Mouse (Mus musculus) MEL (cell line): Measurements from ENCODE around the gene Usp22. TPM values are rescaled to one million over a fixed set of nuclear protein-coding genes. Genes with fewer than 3 reads are reported as not detected.

Experiments used
- DNase-seq: peaks from one replicate; pipeline ENCODE4 v3.0.0; 2011; ENCODE audit warnings: low read depth, low spot score
- H3K27ac ChIP-seq: 2 replicates; pipeline ENCODE4 v1.5.1; 2012; ENCODE audit warnings: low read depth, mild to moderate bottlenecking, control low read depth, low read length, moderate library complexity; ENCODE audit not compliant: control insufficient read depth
- H3K27me3 ChIP-seq, 2 experiments: fragments of 150-350 bp in 1 of 2; sonication (generic) in 1 of 2; 2 replicates each; pipeline ENCODE4 v1.6.1; 2012; ENCODE audit warnings: low read length in 2 of 2, mild to moderate bottlenecking in 2 of 2, improper control_type of control experiment in 1 of 2, moderate library complexity in 1 of 2; ENCODE audit not compliant: insufficient read depth in 2 of 2, control insufficient read depth in 1 of 2
- H3K36me3 ChIP-seq, 2 experiments: 2 replicates each; pipeline ENCODE4 v1.6.1; 2012 to 2014; ENCODE audit warnings: low read length in 2 of 2, improper control_type of control experiment in 1 of 2, inconsistent platforms in 1 of 2, mild to moderate bottlenecking in 1 of 2; ENCODE audit not compliant: insufficient read depth in 2 of 2, control insufficient read depth in 1 of 2
- H3K4me1 ChIP-seq, 2 experiments: fragments of 150-350 bp in 1 of 2; sonication (generic) in 1 of 2; 2 replicates each; pipeline ENCODE4 v1.6.1; 2012; ENCODE audit warnings: low read length in 2 of 2, improper control_type of control experiment in 1 of 2, mild to moderate bottlenecking in 1 of 2; ENCODE audit not compliant: insufficient read depth in 2 of 2, control insufficient read depth in 1 of 2
- H3K4me3 ChIP-seq, 2 experiments: fragments of 150-350 bp in 1 of 2; sonication (generic) in 1 of 2; 2 replicates each; pipeline ENCODE4 v1.5.1; 2012; ENCODE audit warnings: low read depth in 2 of 2, low read length in 2 of 2, mild to moderate bottlenecking in 2 of 2, moderate library complexity in 2 of 2, control low read depth in 1 of 2, improper control_type of control experiment in 1 of 2; ENCODE audit not compliant: control insufficient read depth in 1 of 2, insufficient read depth in 1 of 2
- H3K79me2 ChIP-seq: 2 replicates; pipeline ENCODE4 v1.6.1; 2012; ENCODE audit warnings: mild to moderate bottlenecking, low read length, moderate library complexity; ENCODE audit not compliant: control insufficient read depth, poor library complexity, insufficient read depth
- H3K9ac ChIP-seq: 2 replicates; pipeline ENCODE4 v1.6.1; 2012; ENCODE audit warnings: low read depth, mild to moderate bottlenecking, control low read depth, low read length, moderate library complexity; ENCODE audit not compliant: control insufficient read depth, poor library complexity, severe bottlenecking
- H3K9me3 ChIP-seq: fragments of 150-350 bp; sonication (generic); replicated peaks from 2 replicates; pipeline ENCODE4 v1.6.1; 2012; ENCODE audit warnings: mild to moderate bottlenecking, low read length, improper control_type of control experiment, moderate library complexity; ENCODE audit not compliant: insufficient read depth
- CTCF ChIP-seq, 3 experiments: IDR thresholded peaks in 2 of 3; conservative IDR thresholded peaks in 1 of 3; 2 replicates each; pipeline ENCODE4 v1.5.1; 2011 to 2012; ENCODE audit warnings: low read length in 3 of 3, low read depth in 2 of 3, mild to moderate bottlenecking in 2 of 3, improper control_type of control experiment in 1 of 3, inconsistent platforms in 1 of 3, mixed read lengths in 1 of 3, moderate library complexity in 1 of 3; ENCODE audit not compliant: control insufficient read depth in 1 of 3, insufficient read depth in 1 of 3, poor library complexity in 1 of 3, severe bottlenecking in 1 of 3
- MEF2A ChIP-seq: IDR thresholded peaks from 2 replicates; pipeline ENCODE4 v1.6.1; 2014; ENCODE audit warnings: low read depth, mild to moderate bottlenecking, inconsistent platforms, low read length, improper control_type of control experiment; ENCODE audit not compliant: poor library complexity, insufficient replicate concordance, severe bottlenecking; ENCODE audit errors: extremely low read depth
- MYB ChIP-seq: IDR thresholded peaks from 2 replicates; pipeline ENCODE4 v1.6.1; 2011; ENCODE audit warnings: mild to moderate bottlenecking, low read depth, low read length, improper control_type of control experiment
- NRF1 ChIP-seq: IDR thresholded peaks from 2 replicates; pipeline ENCODE4 v1.6.1; 2014; ENCODE audit warnings: low read depth, mild to moderate bottlenecking, inconsistent platforms, low read length, improper control_type of control experiment, moderate library complexity; ENCODE audit not compliant: poor library complexity, insufficient read depth, severe bottlenecking
- RAD21 ChIP-seq: IDR thresholded peaks from 2 replicates; pipeline ENCODE4 v1.6.1; 2011; ENCODE audit warnings: mild to moderate bottlenecking, low read depth, low read length, improper control_type of control experiment
- RCOR1 ChIP-seq: IDR thresholded peaks from 2 replicates; pipeline ENCODE4 v1.6.1; 2012; ENCODE audit warnings: low read depth, mild to moderate bottlenecking, inconsistent platforms, low read length, improper control_type of control experiment
- SIN3A ChIP-seq: IDR thresholded peaks from 2 replicates; pipeline ENCODE4 v1.6.1; 2012; ENCODE audit warnings: low read length, improper control_type of control experiment, inconsistent platforms
- SMC3 ChIP-seq: IDR thresholded peaks from 2 replicates; pipeline ENCODE4 v1.6.1; 2011; ENCODE audit warnings: low read depth, low read length, improper control_type of control experiment
- TCF12 ChIP-seq: IDR thresholded peaks from 2 replicates; pipeline ENCODE4 v1.6.1; 2014; ENCODE audit warnings: low read depth, mild to moderate bottlenecking, inconsistent platforms, low read length, improper control_type of control experiment, moderate library complexity
- ZC3H11A ChIP-seq: IDR thresholded peaks from 2 replicates; pipeline ENCODE4 v1.6.1; 2012; ENCODE audit warnings: low read depth, mild to moderate bottlenecking, inconsistent platforms, low read length, improper control_type of control experiment
- polyA plus RNA-seq, 2 experiments: library from polyadenylated mRNA; stranded (reverse) in 1 of 2; unstranded in 1 of 2; fragments of >175 nt in 1 of 2; fragments of >200 nt in 1 of 2; gene quantifications; 2 replicates each; pipeline versions ENCODE4 v1.2.1 to v1.2.4; 2012; ENCODE audit warnings: low replicate concordance in 2 of 2, low read depth in 1 of 2; ENCODE audit not compliant: insufficient read length in 2 of 2, insufficient read depth in 1 of 2, missing spikeins in 1 of 2
- total RNA-seq: library from RNA; depleted of rRNA; stranded (reverse); fragments of 300-350 nt; gene quantifications from 2 replicates; pipeline ENCODE4 v1.2.3, GENCODE M21; 2012

The Usp22 gene
- total and polyA plus RNA-seq, 3 experiments: 36.5 to 646 (median 36.9) TPM

GRCm38 (mm10) chr11:61155727-61156126 is 19.1 kb downstream of the Usp22 start:
- DNase-seq: peak; percentile 76
- TF ChIP-seq NRF1: no peak
- TF ChIP-seq RCOR1: no peak
- peak; percentile 62 for TF ChIP-seq RAD21
- peak; percentile 76 for TF ChIP-seq SMC3
- peak; percentile 28 to 80 (median 71) for TF ChIP-seq CTCF (IDR thresholded peaks at IDR 0.05 in 2 of 3, conservative IDR thresholded peaks at IDR 0.05 in 1 of 3; ENCODE audit: control insufficient read depth in 1 of 3, insufficient read depth in 1 of 3, low read depth in 2 of 3, low read length in 3 of 3, poor library complexity in 1 of 3, severe bottlenecking in 1 of 3)
- TF ChIP-seq ZC3H11A: peak; percentile 39; the same call in 1 of the 2 replicates
- no peak for TF ChIP-seq MEF2A
- TF ChIP-seq, all 39 proteins: peak for 4
- Histone ChIP-seq H3K79me2 (no peaks in the 10 kb centered on the region), H3K9ac (no peak overlapping the region), H3K4me1 (no peaks in the 10 kb centered on the region), H3K4me3 (no peak overlapping the region), H3K27ac (no peak overlapping the region), H3K27me3 (no peaks in the 10 kb centered on the region), H3K36me3 (peaks cover 0 to 9% of the 10 kb centered on the region in 2 experiments; a peak in 2 of 4 replicates), H3K9me3 (no peaks in the 10 kb centered on the region)

- 0 out of 2 replicates have a peak, but pooled peaks have one; percentile 9 for TF ChIP-seq RCOR1
- TF ChIP-seq CTCF (IDR thresholded peaks at IDR 0.05 in 2 of 3, conservative IDR thresholded peaks at IDR 0.05 in 1 of 3; ENCODE audit: control insufficient read depth in 1 of 3, insufficient read depth in 1 of 3, low read depth in 2 of 3, low read length in 3 of 3, poor library complexity in 1 of 3, severe bottlenecking in 1 of 3): no peak
- Histone ChIP-seq H3K27ac (no peak overlapping the region), H3K79me2 (no peaks in the 10 kb centered on the region), H3K9ac (no peak overlapping the region), H3K4me1 (no peaks in the 10 kb centered on the region), H3K36me3 (peaks cover 0 to 2% of the 10 kb centered on the region in 2 experiments; a peak in 1 of 4 replicates), H3K4me3 (no peak overlapping the region), H3K27me3 (no peaks in the 10 kb centered on the region), H3K9me3 (no peaks in the 10 kb centered on the region)
- no peak for DNase-seq
Observed at GRCm38 (mm10) chr11:61150233-61151001, 24.4 kb downstream of the Usp22 start.

GRCm38 (mm10) chr11:61147300-61147683 is 27.6 kb downstream of the Usp22 start:
- DNase-seq: no peak
- no peak overlapping the region for H3K4me3 ChIP-seq
- no peaks in the 10 kb centered on the region for H3K9me3 ChIP-seq
- peaks cover 0 to 6% of the 10 kb centered on the region in 2 experiments; a peak in 2 of 4 replicates for H3K36me3 ChIP-seq
- H3K79me2 ChIP-seq: no peaks in the 10 kb centered on the region
- no peaks in the 10 kb centered on the region for H3K27me3 ChIP-seq
- H3K9ac ChIP-seq: no peak overlapping the region
- H3K27ac ChIP-seq: no peak overlapping the region
- H3K4me1 ChIP-seq: peaks cover 2 to 11% of the 10 kb centered on the region in 2 experiments; a peak in 3 of 4 replicates
- TF ChIP-seq SIN3A: no peak
- TF ChIP-seq MYB: no peak
- TF ChIP-seq TCF12: no peak
